Mouse (Mus musculus): ENCODE results near the gene Sar1a.
A peak's percentile ranks its signal among the peaks of the same experiment; 100 is the strongest.

Gene Sar1a

GRCm38 (mm10) chr10:61679545-61679944 lies 554 bp upstream of the Sar1a start:
- no peak for DNase-seq (ENCODE audit: low read depth)

GRCm38 (mm10) chr10:61689405-61689804 lies 9.3 kb downstream of the Sar1a start:
- no peak for DNase-seq (ENCODE audit: low read depth)

- no peak for DNase-seq (ENCODE audit: low read depth)
These were observed 13.5 kb downstream of the Sar1a start for GRCm38 (mm10) chr10:61693563-61693962.

GRCm38 (mm10) chr10:61694870-61695670 lies 15.0 kb downstream of the Sar1a start, which contains the start of gene Tysnd1:
Gene Tysnd1 (plus strand): TSS chr10:61695514.
- peak; percentile 95 for DNase-seq (ENCODE audit: low read depth)

- no peak for DNase-seq (ENCODE audit: low read depth)
These were observed 15.8 kb downstream of the Sar1a start for GRCm38 (mm10) chr10:61695703-61696559.

- DNase-seq (ENCODE audit: low read depth), result no peak
These were observed 16.4 kb downstream of the Sar1a start for GRCm38 (mm10) chr10:61696560-61696823.

- DNase-seq (ENCODE audit: low read depth), result no peak
These were observed 16.9 kb downstream of the Sar1a start for GRCm38 (mm10) chr10:61697028-61697427.

- no peak for DNase-seq (ENCODE audit: low read depth)
These were observed 24.6 kb downstream of the Sar1a start for GRCm38 (mm10) chr10:61704663-61705062.

GRCm38 (mm10) chr10:61706412-61707375 lies 26.6 kb downstream of the Sar1a start:
- no peak for DNase-seq (ENCODE audit: low read depth)

GRCm38 (mm10) chr10:61713601-61714000 lies 33.5 kb downstream of the Sar1a start:
- DNase-seq (ENCODE audit: low read depth), result no peak

GRCm38 (mm10) chr10:61714146-61714545 lies 34.0 kb downstream of the Sar1a start:
- DNase-seq (ENCODE audit: low read depth), result no peak

GRCm38 (mm10) chr10:61714771-61715461 lies 34.8 kb downstream of the Sar1a start, which contains the start of gene Aifm2:
Gene Aifm2 (plus strand): TSS chr10:61715263.
- no peak for DNase-seq (ENCODE audit: low read depth)

GRCm38 (mm10) chr10:61715462-61715837 lies 35.4 kb downstream of the Sar1a start:
- DNase-seq (ENCODE audit: low read depth), result no peak

GRCm38 (mm10) chr10:61715996-61716864 lies 36.1 kb downstream of the Sar1a start:
- DNase-seq (ENCODE audit: low read depth), result no peak

GRCm38 (mm10) chr10:61717406-61718296 lies 37.6 kb downstream of the Sar1a start:
- no peak for DNase-seq (ENCODE audit: low read depth)

- no peak for DNase-seq (ENCODE audit: low read depth)
These were observed 40.2 kb downstream of the Sar1a start for GRCm38 (mm10) chr10:61720331-61720730.

- no peak for DNase-seq (ENCODE audit: low read depth)
These were observed 42.1 kb downstream of the Sar1a start for GRCm38 (mm10) chr10:61722215-61722614.

- DNase-seq (ENCODE audit: low read depth), result no peak
These were observed 43.2 kb downstream of the Sar1a start for GRCm38 (mm10) chr10:61723271-61723670.

GRCm38 (mm10) chr10:61729181-61729580 lies 49.1 kb downstream of the Sar1a start:
- no peak for DNase-seq (ENCODE audit: low read depth)
